Mouse (Mus musculus): Measurements from ENCODE around the gene Gm21748.
"Not testable (repeated sequence)": the region's sequence is repeated elsewhere in the genome, so short reads cannot be mapped to it uniquely, and the experiment has no call there.

Gene Gm21748

GRCm38 (mm10) chrY:90839077-90839476 is at the start of gene Gm21748:
Gm21748 (minus strand) TSS chrY:90839177.
- DNase-seq (ENCODE audit: extremely low spot score) = not testable (repeated sequence)
